ENCODE assay signal across 8 mouse cellular contexts in the genomic region with DNA sequence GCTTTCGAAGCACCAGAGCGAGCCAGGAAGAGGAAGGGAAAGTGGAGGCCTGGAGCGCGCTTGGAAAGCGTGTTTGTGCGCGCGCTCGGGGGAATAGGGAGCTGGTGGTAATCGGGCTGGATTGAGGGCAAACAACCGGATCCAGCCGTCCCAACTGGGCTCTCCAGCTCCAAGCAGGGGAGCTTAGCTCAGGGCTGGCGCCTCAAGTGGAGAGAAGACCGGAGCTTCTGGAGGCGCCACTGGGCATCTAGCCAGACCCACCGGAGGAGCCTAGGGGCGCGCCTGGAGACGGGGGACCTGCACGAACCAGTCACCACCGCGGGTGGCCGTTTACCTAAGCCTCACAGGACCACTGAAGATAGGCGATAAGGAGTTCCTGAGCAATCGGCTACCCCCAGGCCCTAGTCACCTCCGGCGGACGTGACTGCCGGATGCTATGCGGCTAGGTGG. TPM values are rescaled to one million over a fixed set of nuclear protein-coding genes. Genes with fewer than 3 reads are reported as not detected.
DNase-seq lines count a peak whose midpoint lies in the region; ATAC-seq and TF ChIP-seq lines count a peak whose summit lies in the region.

No protein-coding gene starts in this region.

- H3K27me3 ChIP-seq in ES-Bruce4 (ENCODE audit: control insufficient read depth, insufficient read depth, low read length, poor library complexity, severe bottlenecking), result peaks cover 6% of the 10 kb centered on the region
- H3K27me3 ChIP-seq in forebrain, embryonic 12.5 days, result peaks cover 95% of the 10 kb centered on the region
- peaks cover 94% of the 10 kb centered on the region for H3K27me3 ChIP-seq in liver, embryonic 11.5 days (replicated peaks; ENCODE audit: control insufficient read depth, insufficient read depth, low read length)

- TF ChIP-seq CTCF in ES-Bruce4 (IDR thresholded peaks at IDR 0.05; ENCODE audit: low read depth, low read length), result no peak

- peak overlapping the region; percentile 64 for H3K9ac ChIP-seq in ES-Bruce4 (ENCODE audit: low read depth, poor library complexity, severe bottlenecking)
- H3K9ac ChIP-seq in forebrain, embryonic 12.5 days, result 0 out of 2 replicates have a peak overlapping the region, but pooled peaks have one; percentile 1
- H3K9ac ChIP-seq in liver, embryonic 11.5 days (ENCODE audit: low read depth, low read length), result 0 out of 2 replicates have a peak overlapping the region, but pooled peaks have one; percentile 20

- H3K4me3 ChIP-seq in ES-Bruce4 (ENCODE audit: low read depth, low read length), result peak overlapping the region; percentile 19
- peak overlapping the region; percentile 15 for H3K4me3 ChIP-seq in forebrain, embryonic 12.5 days (replicated peaks)
- H3K4me3 ChIP-seq in liver, embryonic 11.5 days (ENCODE audit: low read depth, low read length), result peak overlapping the region; percentile 25

- DNase-seq in CD4-positive, CD25-positive, alpha-beta regulatory T cell, adult 2 months (ENCODE audit: low read depth, low spot score), result peak; percentile 54
- DNase-seq in liver, embryonic 11.5 days (ENCODE audit: low spot score), result peak; percentile 36
- peak; percentile 51 for DNase-seq in naive thymus-derived CD4-positive, alpha-beta T cell, adult 2 months (ENCODE audit: low read depth)
- DNase-seq in urinary bladder, postnatal 14 days (ENCODE audit: low spot score), result no peak

- no peak overlapping the region for H3K27ac ChIP-seq in ES-Bruce4 (ENCODE audit: insufficient read depth, low read length)
- H3K27ac ChIP-seq in forebrain, embryonic 12.5 days, result no peak overlapping the region
- no peak overlapping the region for H3K27ac ChIP-seq in liver, embryonic 11.5 days (ENCODE audit: low read depth, low read length)

- no peak for TF ChIP-seq EP300 in ES-Bruce4 (IDR thresholded peaks at IDR 0.05; ENCODE audit: insufficient read depth, low read depth, low read length)

- whole genome bisulfite sequencing in forebrain, embryonic 12.5 days, result 6% methylated on average over 29 of the region's 30 CpGs
- WGBS in liver, embryonic 11.5 days, result 7% methylated on average over 30 of the region's 30 CpGs

- TF ChIP-seq POLR2A in ES-Bruce4 (IDR thresholded peaks at IDR 0.05; ENCODE audit: insufficient read depth, low read length), result no peak

- H3K36me3 ChIP-seq in ES-Bruce4 (ENCODE audit: control insufficient read depth, insufficient read depth, low read length, poor library complexity, severe bottlenecking), result no peaks in the 10 kb centered on the region
- H3K36me3 ChIP-seq in forebrain, embryonic 12.5 days (replicated peaks), result no peaks in the 10 kb centered on the region
- no peaks in the 10 kb centered on the region for H3K36me3 ChIP-seq in liver, embryonic 11.5 days (ENCODE audit: control insufficient read depth, insufficient read depth, low read length)

- H3K9me3 ChIP-seq in ES-Bruce4 (replicated peaks; ENCODE audit: control insufficient read depth, insufficient read depth, low read length, poor library complexity, severe bottlenecking), result no peaks in the 10 kb centered on the region
- no peaks in the 10 kb centered on the region for H3K9me3 ChIP-seq in forebrain, embryonic 12.5 days
- H3K9me3 ChIP-seq in liver, embryonic 11.5 days (ENCODE audit: control insufficient read depth, low read length), result no peaks in the 10 kb centered on the region

- no peak for ATAC-seq in CD4-positive, CD25-positive, alpha-beta regulatory T cell, adult 4 months
- no peak for ATAC-seq in forebrain, embryonic 12.5 days (ENCODE audit: low FRiP score)
- ATAC-seq in hematopoietic stem cell, adult 5-6 weeks (replicated peaks in 1 of 2; ENCODE audit: insufficient read depth in 1 of 2, low FRiP score in 2 of 2, low TSS enrichment in 1 of 2, low read depth in 1 of 2, poor library complexity in 2 of 2, severe bottlenecking in 2 of 2), result peak; percentile 75 to 79
- no peak for ATAC-seq in liver, embryonic 11.5 days (replicated peaks; ENCODE audit: low FRiP score)

- peak overlapping the region; percentile 43 for H3K4me2 ChIP-seq in forebrain, embryonic 12.5 days
- peak overlapping the region; percentile 62 for H3K4me2 ChIP-seq in liver, embryonic 11.5 days

- peaks cover 2% of the 10 kb centered on the region for H3K4me1 ChIP-seq in ES-Bruce4 (ENCODE audit: control insufficient read depth, insufficient read depth, low read length)
- peaks cover 52% of the 10 kb centered on the region for H3K4me1 ChIP-seq in forebrain, embryonic 12.5 days
- H3K4me1 ChIP-seq in liver, embryonic 11.5 days (replicated peaks; ENCODE audit: control insufficient read depth, insufficient read depth, low read length), result peaks cover 16% of the 10 kb centered on the region

RNA-seq across cellular contexts. Expression of a gene that starts 4.3 kb away (rescaled TPM):
- 10 to 100 TPM; 24.2 to 26.1 TPM for polyA plus RNA-seq in CD4-positive, CD25-positive, alpha-beta regulatory T cell, adult 4 months (2017; shearing (Covaris generic))
- polyA plus RNA-seq in ES-Bruce4 (2011; ENCODE audit: insufficient read depth, insufficient read length, low read depth, missing spikeins), result 14.9 and 15.8 TPM in 2 replicates
- polyA plus RNA-seq in forebrain, embryonic 12.5 days (2016; fragmentation: Nextera tagmentation; extraction: Ambion mirVana), result 23.1 and 23.5 TPM in 2 replicates
- total RNA-seq in hematopoietic stem cell, adult 5-6 weeks (2017), result 41.1 and 42.0 TPM in 2 replicates
- 14.5 and 14.8 TPM in 2 replicates for polyA plus RNA-seq in liver, embryonic 11.5 days (2014; fragmentation: Nextera tagmentation; extraction: Ambion mirVana)

Comparison
In these comparisons a context has a peak if more than half of its experiments do, and no peak if none do; other contexts are left out.
1. ATAC-seq: peak in hematopoietic stem cell, adult 5-6 weeks (2 of 2); none in CD4-positive, CD25-positive, alpha-beta regulatory T cell, adult 4 months (single experiment), forebrain, embryonic 12.5 days (single experiment) and liver, embryonic 11.5 days (single experiment).
2. H3K9ac ChIP-seq: peak in every context shown above with its lines; median percentile 64 in ES-Bruce4; 20 in liver, embryonic 11.5 days; 1 in forebrain, embryonic 12.5 days.
3. Peak in every context shown above with its lines, with median percentiles within 50 percentile points of each other: H3K4me3 ChIP-seq.